Mouse (Mus musculus) CH12.LX (cell line): Measurements from ENCODE around the gene Prkci. TPM values are rescaled to one million over a fixed set of nuclear protein-coding genes. Genes with fewer than 3 reads are reported as not detected.

Source experiments
- DNase-seq: peaks from one replicate; pipeline ENCODE4 v3.0.0-alpha.2; 2013; ENCODE audit errors: extremely low read depth
- H3K27ac ChIP-seq: 2 replicates; pipeline ENCODE4 v1.5.1; 2012; ENCODE audit warnings: low read depth, mild to moderate bottlenecking, control low read depth, moderate library complexity; ENCODE audit not compliant: insufficient read depth
- H3K27me3 ChIP-seq: replicated peaks from 2 replicates; pipeline ENCODE3; 2012; ENCODE audit warnings: inconsistent platforms
- H3K36me3 ChIP-seq, 2 experiments: replicated peaks in 1 of 2; 2 replicates each; pipeline versions ENCODE3 to v1.6.1; 2012; ENCODE audit warnings: inconsistent platforms in 1 of 2, low read length in 1 of 2, mild to moderate bottlenecking in 1 of 2, mixed read lengths in 1 of 2, moderate library complexity in 1 of 2; ENCODE audit not compliant: control insufficient read depth in 1 of 2, insufficient read depth in 1 of 2
- H3K4me1 ChIP-seq, 2 experiments: 2 replicates each; pipeline ENCODE4 v1.6.1; 2012; ENCODE audit warnings: inconsistent platforms in 1 of 2, moderate library complexity in 1 of 2; ENCODE audit not compliant: insufficient read depth in 2 of 2, control insufficient read depth in 1 of 2
- H3K4me2 ChIP-seq: 2 replicates; pipeline ENCODE4 v1.6.1; 2012; ENCODE audit warnings: low read depth, mild to moderate bottlenecking, control low read depth; ENCODE audit not compliant: poor library complexity, insufficient read depth, severe bottlenecking
- H3K4me3 ChIP-seq, 3 experiments: fragments of 150-350 bp in 1 of 3; sonication (generic) in 1 of 3; replicated peaks in 1 of 3; 2 replicates each; pipeline versions ENCODE3 to v1.5.1; 2011 to 2012; ENCODE audit warnings: low read depth in 2 of 3, low read length in 2 of 3, mild to moderate bottlenecking in 2 of 3, moderate library complexity in 2 of 3, control low read depth in 1 of 3, improper control_type of control experiment in 1 of 3, inconsistent platforms in 1 of 3, mixed read lengths in 1 of 3; ENCODE audit not compliant: poor library complexity in 1 of 3
- H3K79me2 ChIP-seq: replicated peaks from 2 replicates; pipeline ENCODE4 v1.6.1; 2012; ENCODE audit warnings: mild to moderate bottlenecking, moderate library complexity; ENCODE audit not compliant: control insufficient read depth, poor library complexity, insufficient read depth, severe bottlenecking; ENCODE audit errors: extremely low read depth
- H3K9ac ChIP-seq: 2 replicates; pipeline ENCODE4 v1.6.1; 2012; ENCODE audit warnings: low read depth, mild to moderate bottlenecking, control low read depth, moderate library complexity; ENCODE audit not compliant: insufficient read depth
- H3K9me3 ChIP-seq: replicated peaks from 2 replicates; pipeline ENCODE3; 2012; ENCODE audit warnings: low read length, inconsistent platforms, mixed read lengths
- BHLHE40 ChIP-seq: IDR thresholded peaks from 2 replicates; pipeline ENCODE4 v1.6.1; 2011; ENCODE audit warnings: mild to moderate bottlenecking, low read depth, low read length, improper control_type of control experiment
- CHD1 ChIP-seq: IDR thresholded peaks from 2 replicates; pipeline ENCODE4 v1.6.1; 2012; ENCODE audit warnings: low read depth, low read length, improper control_type of control experiment, inconsistent platforms
- CHD2 ChIP-seq: IDR thresholded peaks from 2 replicates; pipeline ENCODE4 v1.6.1; 2011; ENCODE audit warnings: low read length, improper control_type of control experiment
- CTCF ChIP-seq, 2 experiments: IDR thresholded peaks in 1 of 2; conservative IDR thresholded peaks in 1 of 2; 2 replicates each; pipeline ENCODE4 v1.5.1; 2011 to 2012; ENCODE audit warnings: low read depth in 2 of 2, low read length in 2 of 2, improper control_type of control experiment in 1 of 2, inconsistent platforms in 1 of 2, mild to moderate bottlenecking in 1 of 2, moderate library complexity in 1 of 2
- E2F4 ChIP-seq: IDR thresholded peaks from 2 replicates; pipeline ENCODE4 v1.6.1; 2011; ENCODE audit warnings: low read depth, low read length, improper control_type of control experiment; ENCODE audit not compliant: insufficient replicate concordance
- EP300 ChIP-seq: IDR thresholded peaks from 2 replicates; pipeline ENCODE4 v1.6.1; 2011; ENCODE audit warnings: low read length, improper control_type of control experiment
- ETS1 ChIP-seq: conservative IDR thresholded peaks from 2 replicates; pipeline ENCODE4 v1.6.1; 2012; ENCODE audit warnings: low read depth, mild to moderate bottlenecking, inconsistent platforms, low read length, improper control_type of control experiment, moderate library complexity
- HCFC1 ChIP-seq: IDR thresholded peaks from 2 replicates; pipeline ENCODE4 v1.6.1; 2012; ENCODE audit warnings: low read depth, mild to moderate bottlenecking, inconsistent platforms, low read length, improper control_type of control experiment
- IRF4 ChIP-seq: IDR thresholded peaks from 2 replicates; pipeline ENCODE4 v1.6.1; 2014; ENCODE audit warnings: low read depth, mild to moderate bottlenecking, inconsistent platforms, low read length, improper control_type of control experiment
- JUN ChIP-seq: IDR thresholded peaks from 2 replicates; pipeline ENCODE4 v1.6.1; 2011; ENCODE audit warnings: low read depth, mild to moderate bottlenecking, low read length, improper control_type of control experiment, moderate library complexity; ENCODE audit not compliant: insufficient read depth
- JUND ChIP-seq: conservative IDR thresholded peaks from 2 replicates; pipeline ENCODE4 v1.6.1; 2011; ENCODE audit warnings: low read depth, low read length, improper control_type of control experiment
- KAT2A ChIP-seq: IDR thresholded peaks from 2 replicates; pipeline ENCODE4 v1.6.1; 2012; ENCODE audit warnings: low read length, improper control_type of control experiment, inconsistent platforms; ENCODE audit not compliant: insufficient replicate concordance
- MAX ChIP-seq: IDR thresholded peaks from 2 replicates; pipeline ENCODE4 v1.6.1; 2011; ENCODE audit warnings: low read length, improper control_type of control experiment
- MEF2A ChIP-seq: IDR thresholded peaks from 2 replicates; pipeline ENCODE4 v1.6.1; 2014; ENCODE audit warnings: low read depth, mild to moderate bottlenecking, inconsistent platforms, low read length, improper control_type of control experiment, borderline replicate concordance
- MYC ChIP-seq: IDR thresholded peaks from 2 replicates; pipeline ENCODE4 v1.6.1; 2011; ENCODE audit warnings: low read depth, mild to moderate bottlenecking, improper control_type of control experiment, low read length
- PAX5 ChIP-seq: IDR thresholded peaks from 2 replicates; pipeline ENCODE4 v1.6.1; 2012; ENCODE audit warnings: low read length, inconsistent platforms, mixed read lengths
- POLR2A ChIP-seq: IDR thresholded peaks from 2 replicates; pipeline ENCODE4 v1.6.1; 2011; ENCODE audit warnings: low read depth, mild to moderate bottlenecking, improper control_type of control experiment, low read length
- SIN3A ChIP-seq: IDR thresholded peaks from 2 replicates; pipeline ENCODE4 v1.6.1; 2012; ENCODE audit warnings: low read length, improper control_type of control experiment, inconsistent platforms
- USF1 ChIP-seq: IDR thresholded peaks from 2 replicates; pipeline ENCODE4 v1.6.1; 2014; ENCODE audit warnings: low read depth, mild to moderate bottlenecking, inconsistent platforms, low read length, improper control_type of control experiment
- ZC3H11A ChIP-seq: IDR thresholded peaks from 2 replicates; pipeline ENCODE4 v1.6.1; 2012; ENCODE audit warnings: low read depth, mild to moderate bottlenecking, inconsistent platforms, low read length, improper control_type of control experiment
- ZNF384 ChIP-seq: IDR thresholded peaks from 2 replicates; pipeline ENCODE4 v1.6.1; 2012; ENCODE audit warnings: low read depth, low read length, improper control_type of control experiment, inconsistent platforms
- dilution Hi-C: fragments of 300-500 bp; cut with MboI; formaldehyde crosslinking; loops from 2 replicates; pipeline ENCODE4 v1.14.3; 2020; ENCODE audit warnings: low sequenced_read_pairs; ENCODE audit not compliant: extremely low pct_unique_long_range_greater_than_20kb, extremely low pct_ligation_motif_present
- in situ Hi-C: fragments of 300-500 bp; cut with MboI; formaldehyde crosslinking; loops from 3 replicates; pipeline ENCODE4 v1.14.3; 2019; ENCODE audit warnings: low sequenced_read_pairs, low pct_ligation_motif_present, low pct_unique_long_range_greater_than_20kb, mixed read lengths
- polyA plus RNA-seq: library from polyadenylated mRNA; unstranded; fragments of >175 nt; gene quantifications from 2 replicates; pipeline ENCODE4 v1.2.1, GENCODE M21; 2012; ENCODE audit warnings: low read depth; ENCODE audit not compliant: insufficient read length
- total RNA-seq, 2 experiments: library from RNA; depleted of rRNA; stranded (reverse); fragments of 300-350 nt in 1 of 2; fragments of >200 nt in 1 of 2; gene quantifications; 2 replicates each; pipeline ENCODE4 v1.2.3; 2012 to 2014

The Prkci gene
- total and polyA plus RNA-seq, 3 experiments: 14.8 to 17.1 (median 16.7) TPM

- H3K27ac ChIP-seq: no peak overlapping the region
- no peak overlapping the region for H3K4me3 ChIP-seq
- H3K9ac ChIP-seq: no peak overlapping the region
- peak; percentile 35 for DNase-seq
- H3K4me2 ChIP-seq: no peak overlapping the region; the same call in 1 of the 2 replicates
- peaks cover 3 to 4% of the 10 kb centered on the region in 2 experiments; a peak in 1 of 4 replicates for H3K4me1 ChIP-seq
- H3K9me3 ChIP-seq: no peaks in the 10 kb centered on the region
- TF ChIP-seq SIN3A: 0 out of 2 replicates have a peak, but pooled peaks have one; percentile 18
- TF ChIP-seq ZNF384: no peak
- peak; percentile 24; the same call in 1 of the 2 replicates for TF ChIP-seq MEF2A
- TF ChIP-seq KAT2A: no peak
- peak; percentile 63 for TF ChIP-seq EP300
- TF ChIP-seq E2F4: no peak
- no peak for TF ChIP-seq HCFC1
- TF ChIP-seq CHD1: no peak
- TF ChIP-seq ETS1: peak; percentile 55
- no peak for TF ChIP-seq USF1
- no peak for TF ChIP-seq CTCF (conservative IDR thresholded peaks at IDR 0.05 in 1 of 2, IDR thresholded peaks at IDR 0.05 in 1 of 2; ENCODE audit: low read depth in 2 of 2, low read length in 2 of 2)
- TF ChIP-seq CHD2: no peak
- peak; percentile 63 for TF ChIP-seq BHLHE40
- TF ChIP-seq JUND: peak; percentile 71; the same call in 1 of the 2 replicates
- TF ChIP-seq MAX: peak; percentile 63; the same call in 1 of the 2 replicates
- no peak for TF ChIP-seq ZC3H11A
- peak; percentile 81 for TF ChIP-seq IRF4
- TF ChIP-seq POLR2A: no peak
- TF ChIP-seq JUN: peak; percentile 57
- peak; percentile 72 for TF ChIP-seq MYC
- TF ChIP-seq, all 38 proteins: peak for 10
- dilution Hi-C loops (no loop called here), in situ Hi-C loops (no loop called here)
- H3K27me3 ChIP-seq: no peaks in the 10 kb centered on the region
- peaks cover 28 to 52% of the 10 kb centered on the region in 2 experiments for H3K36me3 ChIP-seq
- no peaks in the 10 kb centered on the region for H3K79me2 ChIP-seq
Observed at GRCm38 (mm10) chr3:31038689-31039088, 43.1 kb downstream of the Prkci start.

GRCm38 (mm10) chr3:31042992-31043391 lies 47.4 kb downstream of the Prkci start:
- H3K4me1 ChIP-seq: peaks cover 3 to 14% of the 10 kb centered on the region in 2 experiments; a peak in 1 of 4 replicates
- no peaks in the 10 kb centered on the region for H3K79me2 ChIP-seq
- no peaks in the 10 kb centered on the region for H3K27me3 ChIP-seq
- dilution Hi-C loops (no loop called here), in situ Hi-C loops (no loop called here)
- H3K36me3 ChIP-seq: peaks cover 30 to 59% of the 10 kb centered on the region in 2 experiments
- no peak overlapping the region for H3K27ac ChIP-seq
- H3K9ac ChIP-seq: no peak overlapping the region
- peak; percentile 17 for DNase-seq
- TF ChIP-seq BHLHE40 (0 out of 2 replicates have a peak, but pooled peaks have one; percentile 15), MYC (no peak), PAX5 (no peak)
- no peak overlapping the region for H3K4me3 ChIP-seq
- no peak overlapping the region for H3K4me2 ChIP-seq
- H3K9me3 ChIP-seq: no peaks in the 10 kb centered on the region
